Mouse (Mus musculus): ENCODE measurements at regions not wholly inside any gene's neighbourhood (a gene's known extent, or its start where the extent isn't known, plus 50 kb on each side); places are given as distances from the start of the nearest gene placed in this dataset.

DNA sequence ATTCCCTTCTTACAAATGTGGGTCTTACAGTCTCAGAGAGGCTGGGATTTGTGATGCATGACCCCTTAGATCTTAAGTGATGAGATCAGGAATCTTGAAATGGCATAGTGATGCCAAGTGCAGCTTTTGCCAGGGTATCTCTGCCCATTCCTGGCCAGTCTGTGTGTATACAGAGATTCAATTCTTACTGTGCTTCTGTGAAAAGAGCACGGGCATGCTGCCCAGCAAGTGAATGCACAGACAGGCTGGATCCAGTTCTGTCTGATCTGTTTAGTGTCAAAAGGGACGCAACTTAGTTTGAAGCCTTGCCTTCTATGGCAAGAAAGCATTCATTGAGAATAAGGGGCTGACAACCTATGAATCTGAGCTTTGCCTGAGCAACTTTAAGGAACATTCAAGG lies 89.1 kb upstream of the Syndig1 start:
- H3K27ac ChIP-seq, result no peak overlapping the region
- H3K9me3 ChIP-seq (replicated peaks), result no peaks in the 10 kb centered on the region
- H3K4me2 ChIP-seq, result no peak overlapping the region
- H3K9ac ChIP-seq, result no peak overlapping the region
- no peak overlapping the region for H3K4me3 ChIP-seq (replicated peaks)
- H3K36me3 ChIP-seq, result no peaks in the 10 kb centered on the region
- no peaks in the 10 kb centered on the region for H3K4me1 ChIP-seq
- H3K27me3 ChIP-seq, result no peaks in the 10 kb centered on the region
- WGBS, result 85% methylated on average over 2 of the region's 2 CpGs
- no peak for ATAC-seq (replicated peaks; ENCODE audit: low FRiP score)

- Histone ChIP-seq H3K27me3 (no peaks in the 10 kb centered on the region), H3K9me3 (replicated peaks) (no peaks in the 10 kb centered on the region)
- 0 out of 2 replicates have a peak, but pooled peaks have one; percentile 22 for ATAC-seq (replicated peaks; ENCODE audit: low FRiP score)
These were observed 86.3 kb upstream of the Syndig1 start for GRCm38 (mm10) chr2:149742661-149743060.

DNA sequence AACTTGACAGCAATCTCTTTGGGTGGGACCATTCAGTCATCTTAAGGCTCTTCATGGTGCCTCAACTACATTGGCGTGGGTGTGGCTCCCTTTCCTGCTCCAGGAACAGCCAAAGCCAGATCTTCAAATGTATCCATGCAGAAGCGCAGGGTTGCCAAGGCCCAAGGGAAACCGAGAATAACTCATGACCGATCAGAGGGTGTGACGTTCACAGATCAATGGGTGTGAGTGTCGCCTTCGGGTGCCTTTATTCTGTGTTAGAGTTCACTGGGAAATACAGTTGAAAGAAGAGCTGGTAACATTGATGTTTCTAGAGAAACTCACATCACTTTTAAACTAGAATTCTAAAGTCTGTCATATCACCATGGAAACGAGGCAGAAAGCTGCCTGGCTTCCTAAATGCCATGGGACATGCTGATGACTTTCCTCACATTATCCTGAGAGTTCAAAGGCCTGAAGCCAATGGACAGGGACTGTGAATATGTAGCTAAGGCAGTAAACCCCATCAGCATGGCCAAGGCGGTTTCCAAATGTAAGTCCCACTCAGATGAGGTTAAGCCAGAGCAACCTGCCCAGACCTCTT lies 80.7 kb upstream of the Syndig1 start:
- no peak overlapping the region for H3K9ac ChIP-seq
- no peaks in the 10 kb centered on the region for H3K36me3 ChIP-seq
- no peak overlapping the region for H3K27ac ChIP-seq
- no peak overlapping the region for H3K4me3 ChIP-seq (replicated peaks)
- no peaks in the 10 kb centered on the region for H3K27me3 ChIP-seq
- no peak for ATAC-seq (replicated peaks; ENCODE audit: low FRiP score)
- WGBS, result 86% methylated on average over 9 of the region's 9 CpGs
- no peaks in the 10 kb centered on the region for H3K4me1 ChIP-seq
- H3K4me2 ChIP-seq, result no peak overlapping the region
- H3K9me3 ChIP-seq (replicated peaks), result no peaks in the 10 kb centered on the region

More at GRCm38 (mm10) chr2:149742661-149743060, 86.3 kb upstream of the Syndig1 start:
- no peak overlapping the region for H3K9ac ChIP-seq
- WGBS, result 44% methylated on average over 2 of the region's 2 CpGs
- no peaks in the 10 kb centered on the region for H3K36me3 ChIP-seq
- H3K4me3 ChIP-seq (replicated peaks), result no peak overlapping the region
- no peak overlapping the region for H3K4me2 ChIP-seq
- no peaks in the 10 kb centered on the region for H3K4me1 ChIP-seq
- H3K27ac ChIP-seq, result no peak overlapping the region

GRCm38 (mm10) chr2:149759151-149759550 lies 69.9 kb upstream of the Syndig1 start:
- Histone ChIP-seq H3K27ac (no peak overlapping the region), H3K36me3 (no peaks in the 10 kb centered on the region), H3K9ac (no peak overlapping the region), H3K4me2 (no peak overlapping the region), H3K27me3 (no peaks in the 10 kb centered on the region), H3K4me1 (no peaks in the 10 kb centered on the region), H3K4me3 (replicated peaks) (no peak overlapping the region), H3K9me3 (replicated peaks) (no peaks in the 10 kb centered on the region)
- no peak for ATAC-seq (replicated peaks; ENCODE audit: low FRiP score)
- 73% methylated on average over 4 of the region's 4 CpGs for WGBS

DNA sequence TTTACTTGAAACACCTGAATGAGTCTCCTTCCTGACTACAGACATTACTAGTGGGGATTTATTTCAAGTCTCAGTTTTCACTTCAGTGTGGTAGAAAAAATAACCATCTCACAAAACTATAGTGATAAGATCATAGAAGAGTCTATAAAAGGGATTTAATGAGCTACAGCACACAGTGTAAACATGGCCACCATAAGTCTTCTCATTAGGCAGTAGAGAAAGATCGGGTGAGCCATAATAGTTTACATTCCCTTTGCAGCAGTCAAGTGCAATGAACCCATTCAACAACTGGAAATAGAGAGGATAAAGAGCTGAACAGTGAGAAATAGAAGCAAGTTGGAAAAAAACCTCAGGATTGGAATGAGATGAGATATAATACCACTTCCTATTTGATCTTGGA lies 65.1 kb upstream of the Syndig1 start:
- Histone ChIP-seq H3K27me3 (no peaks in the 10 kb centered on the region), H3K27ac (no peak overlapping the region), H3K9me3 (replicated peaks) (no peaks in the 10 kb centered on the region), H3K9ac (no peak overlapping the region), H3K4me2 (no peak overlapping the region), H3K36me3 (no peaks in the 10 kb centered on the region), H3K4me1 (no peaks in the 10 kb centered on the region), H3K4me3 (replicated peaks) (no peak overlapping the region)
- peak; percentile 76 for ATAC-seq (replicated peaks; ENCODE audit: low FRiP score)
- 33% methylated on average over 1 of the region's 1 CpGs for WGBS

DNA sequence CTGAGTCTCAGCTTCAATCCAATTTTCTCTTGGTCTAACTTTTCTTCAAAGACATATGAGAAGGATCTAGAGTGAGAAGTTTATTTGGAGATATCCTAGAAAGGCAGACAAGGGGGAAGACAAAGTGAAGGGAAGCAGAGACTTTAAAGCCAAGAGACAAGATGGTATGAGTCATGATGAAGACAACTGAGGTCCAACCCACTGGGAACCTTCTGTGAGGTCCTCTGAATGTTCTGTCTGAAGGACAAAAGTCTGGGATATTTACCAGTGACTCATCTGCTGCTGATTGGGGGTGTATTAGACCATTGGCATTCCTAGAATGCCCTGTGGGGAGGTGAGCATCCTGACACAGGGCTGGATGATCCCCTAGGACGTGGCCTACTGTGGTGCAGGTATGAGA lies 61.0 kb upstream of the Syndig1 start:
- no peak overlapping the region for H3K4me2 ChIP-seq
- no peak overlapping the region for H3K27ac ChIP-seq
- WGBS, result 65% methylated on average over 1 of the region's 1 CpGs

DNA sequence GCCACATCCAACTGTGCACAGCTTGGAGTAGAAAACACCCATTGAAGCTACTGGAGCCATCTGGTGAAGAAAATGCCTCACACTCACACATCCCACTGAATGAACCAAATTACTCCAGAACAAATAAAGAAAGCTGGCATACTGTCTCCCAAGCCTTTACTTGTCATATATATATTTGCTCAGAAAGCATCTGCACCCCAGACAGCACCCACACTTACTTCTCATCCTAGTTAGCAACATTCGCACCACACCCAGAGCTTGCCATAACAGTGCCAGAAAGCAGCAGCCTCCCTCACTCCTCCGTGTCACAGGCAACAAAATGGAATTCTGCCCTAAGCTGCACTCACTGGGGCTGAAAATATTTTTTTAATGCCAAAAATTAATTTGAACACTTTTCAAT lies 60.5 kb upstream of the Syndig1 start:
- ATAC-seq (replicated peaks; ENCODE audit: low FRiP score), result no peak
- Histone ChIP-seq H3K27me3 (no peaks in the 10 kb centered on the region), H3K4me2 (no peak overlapping the region), H3K9ac (no peak overlapping the region), H3K9me3 (replicated peaks) (no peaks in the 10 kb centered on the region), H3K27ac (no peak overlapping the region), H3K4me1 (no peaks in the 10 kb centered on the region), H3K4me3 (replicated peaks) (no peak overlapping the region), H3K36me3 (no peaks in the 10 kb centered on the region)
- 75% methylated on average over 2 of the region's 2 CpGs for WGBS

More for the DNA sequence above, 61.0 kb upstream of the Syndig1 start:
- Histone ChIP-seq H3K36me3 (no peaks in the 10 kb centered on the region), H3K4me1 (no peaks in the 10 kb centered on the region), H3K9ac (no peak overlapping the region), H3K9me3 (replicated peaks) (no peaks in the 10 kb centered on the region), H3K4me3 (replicated peaks) (no peak overlapping the region), H3K27me3 (no peaks in the 10 kb centered on the region)
- no peak for ATAC-seq (replicated peaks; ENCODE audit: low FRiP score)

DNA sequence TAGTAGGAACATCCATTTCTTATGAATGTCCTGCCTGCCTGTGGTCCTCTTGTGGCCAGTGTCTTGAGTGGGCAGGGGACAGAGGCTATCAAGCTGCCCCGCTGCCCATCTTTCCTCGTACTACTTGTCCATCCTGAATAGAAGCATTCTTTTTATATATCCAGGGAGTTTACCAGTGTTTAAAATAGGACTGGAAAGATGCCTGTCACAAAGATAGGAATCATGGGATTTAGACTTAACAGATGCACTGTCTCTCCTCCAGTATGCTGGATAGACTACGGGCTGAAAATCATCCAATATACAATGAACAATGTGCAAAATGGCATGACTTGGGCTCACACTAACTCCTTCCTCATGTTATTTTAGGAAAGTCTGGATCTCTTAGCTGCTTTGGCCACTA lies 51.7 kb upstream of the Syndig1 start:
- Histone ChIP-seq H3K4me3 (replicated peaks) (no peak overlapping the region), H3K27me3 (no peaks in the 10 kb centered on the region), H3K36me3 (no peaks in the 10 kb centered on the region), H3K9me3 (replicated peaks) (no peaks in the 10 kb centered on the region), H3K4me1 (no peaks in the 10 kb centered on the region), H3K9ac (no peak overlapping the region), H3K27ac (no peak overlapping the region), H3K4me2 (no peak overlapping the region)
- WGBS, result 82% methylated on average over 3 of the region's 3 CpGs
- no peak for ATAC-seq (replicated peaks; ENCODE audit: low FRiP score)

All from kidney, embryonic 15.5 days (tissue).